Mouse (Mus musculus) heart, adult 2 months (tissue): ENCODE data around the gene Rest. TPM values are rescaled to one million over a fixed set of nuclear protein-coding genes. Genes with fewer than 3 reads are reported as not detected.
A peak's percentile ranks its signal among the peaks of the same experiment; 100 is the strongest.

Experiments
- DNase-seq, 2 experiments: peaks; one replicate each; pipeline ENCODE4 v3.0.0; 2021
- H3K27ac ChIP-seq: fragments of 200-600 bp; 2 replicates; pipeline ENCODE4 v1.8.1; 2022
- H3K27me3 ChIP-seq: fragments of 200-500 bp; 2 replicates; pipeline ENCODE4 v1.6.1; 2012; ENCODE audit warnings: mild to moderate bottlenecking, low read length, inconsistent platforms, mixed read lengths; ENCODE audit not compliant: control insufficient read depth, insufficient read depth
- H3K36me3 ChIP-seq: fragments of 200-500 bp; 2 replicates; pipeline ENCODE4 v1.6.1; 2012; ENCODE audit warnings: low read length, inconsistent platforms; ENCODE audit not compliant: control insufficient read depth, insufficient read depth
- H3K4me1 ChIP-seq: fragments of 200-500 bp; 2 replicates; pipeline ENCODE4 v1.6.1; 2011; ENCODE audit warnings: low read length; ENCODE audit not compliant: control insufficient read depth, insufficient read depth
- H3K4me3 ChIP-seq: fragments of 200-600 bp; 2 replicates; pipeline ENCODE4 v1.8.1; 2022
- H3K79me2 ChIP-seq: fragments of 200-500 bp; replicated peaks from 2 replicates; pipeline ENCODE4 v1.6.1; 2012; ENCODE audit warnings: mild to moderate bottlenecking, inconsistent platforms, low read length, moderate library complexity, mixed read lengths; ENCODE audit not compliant: control insufficient read depth, insufficient read depth
- H3K9ac ChIP-seq: fragments of 200-500 bp; 2 replicates; pipeline ENCODE4 v1.6.1; 2012; ENCODE audit warnings: low read depth, mild to moderate bottlenecking, control low read depth, inconsistent platforms, low read length, mixed read lengths
- CTCF ChIP-seq: fragments of 200-600 bp; IDR thresholded peaks from 2 replicates; pipeline ENCODE4 v1.8.1; 2022; ENCODE audit warnings: antibody characterized with exemption, mild to moderate bottlenecking, moderate library complexity
- EP300 ChIP-seq: fragments of 200-500 bp; IDR thresholded peaks from 2 replicates; pipeline ENCODE4 v1.6.1; 2011; ENCODE audit warnings: low read depth, low read length, control low read depth; ENCODE audit not compliant: insufficient read depth
- POLR2A ChIP-seq: fragments of 200-500 bp; IDR thresholded peaks from 2 replicates; pipeline ENCODE4 v1.6.1; 2011; ENCODE audit warnings: mild to moderate bottlenecking, low read depth, low read length, control low read depth; ENCODE audit not compliant: insufficient read depth
- WGBS: fragments of 180-500 bp; shearing (Covaris S2); methylation state at CpG from one replicate; pipeline ENCODE4 v1.1.7; 2018; 5-methylcytosine and 5-hydroxymethylcytosine counted together
- intact Hi-C: fragments of 180-260 bp; cut with DNase I; formaldehyde crosslinking; loops from one replicate; pipeline ENCODE4 v1.15.1; 2025
- polyA plus RNA-seq: library from polyadenylated mRNA; depleted of rRNA; stranded (reverse); fragments of >200 nt; gene quantifications from 2 replicates; pipeline ENCODE4 v1.2.3, GENCODE M21; 2012
- total RNA-seq, 2 experiments: library from RNA; stranded (reverse); gene quantifications; 2 replicates each; pipeline ENCODE4 v1.2.3; 2021

The Rest gene
- total and polyA plus RNA-seq, 3 experiments, result 3.7 to 13.2 (median 12.8) TPM

DNA sequence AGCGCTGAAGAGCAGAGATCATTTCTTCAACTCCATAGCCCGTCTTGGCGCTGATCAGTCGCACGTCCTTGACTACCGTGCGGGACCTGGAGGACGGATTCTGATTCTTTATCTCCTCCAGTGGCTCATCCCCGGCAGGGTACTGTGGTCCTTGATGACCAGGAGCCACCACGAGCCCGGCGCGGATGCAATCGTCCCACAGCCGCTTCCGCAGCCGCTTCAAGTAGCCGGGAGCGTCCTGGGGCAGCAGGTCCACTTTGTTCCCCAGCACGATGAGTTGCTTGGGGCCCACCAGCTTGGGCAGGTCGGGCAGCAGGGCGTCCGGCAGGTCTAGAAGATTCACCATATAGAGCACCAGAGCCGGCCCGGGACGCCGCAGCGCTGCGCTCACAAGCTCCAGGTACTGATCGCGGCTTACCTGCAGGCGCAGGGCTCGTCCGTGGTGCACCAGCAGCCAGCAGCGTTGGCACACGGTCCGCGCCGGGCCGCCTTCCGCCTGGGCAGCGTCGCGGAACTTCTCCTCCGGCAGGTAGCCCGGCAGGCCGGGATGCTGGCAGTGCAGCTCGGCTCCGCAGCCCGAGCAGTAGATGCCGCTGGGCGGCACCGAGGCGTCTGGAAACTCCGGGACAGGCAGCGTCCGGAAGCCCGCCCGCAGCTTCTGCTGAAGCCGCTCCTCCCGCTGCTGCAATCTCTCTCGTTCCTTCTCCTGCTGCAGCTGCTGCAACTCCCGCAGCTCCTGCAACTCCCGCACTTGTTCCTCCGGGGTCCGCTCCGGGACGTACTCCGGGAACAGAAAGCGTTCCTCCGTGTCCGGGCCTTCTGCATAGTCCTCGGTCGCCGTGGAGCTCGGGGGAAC lies 44.0 kb downstream of the Rest start:
- intact Hi-C loops, result no loop called here
- under 1% methylated on average over 75 of the region's 76 CpGs for WGBS

GRCm38 (mm10) chr5:77309924-77310772 lies 44.9 kb downstream of the Rest start, which contains the start of the genes Noa1 and Polr2b:
Noa1 (minus strand) TSS chr5:77310084.
Polr2b (plus strand) TSS chr5:77310147.
- Histone ChIP-seq H3K4me3 (peak within 1 kb of the TSS; percentile 77), H3K79me2 (peaks cover 1% of the 10 kb centered on the region; the same call in 1 of the 2 replicates), H3K4me1 (peaks cover 8% of the 10 kb centered on the region), H3K36me3 (peaks cover 5% of the 10 kb centered on the region), H3K27ac (peak within 1 kb of the TSS; percentile 86), H3K9ac (peak within 1 kb of the TSS; percentile 82), H3K27me3 (no peaks in the 10 kb centered on the region)
- WGBS, result under 1% methylated on average over 85 of the region's 85 CpGs
- TF ChIP-seq EP300 (no peak; the same call in 1 of the 2 replicates), POLR2A (peak; percentile 91)
- intact Hi-C loops, result no loop called here
- DNase-seq, result peak; percentile 99

More for the DNA sequence above, 44.0 kb downstream of the Rest start:
- peaks cover 5% of the 10 kb centered on the region for H3K36me3 ChIP-seq
- peaks cover 8% of the 10 kb centered on the region for H3K4me1 ChIP-seq
- no peak for DNase-seq
- peaks cover 1% of the 10 kb centered on the region; the same call in 1 of the 2 replicates for H3K79me2 ChIP-seq
- no peak for TF ChIP-seq POLR2A
- TF ChIP-seq EP300, result no peak
- no peak for TF ChIP-seq CTCF
- peak overlapping the region; percentile 86 for H3K27ac ChIP-seq
- H3K4me3 ChIP-seq, result peak overlapping the region; percentile 77
- peak overlapping the region; percentile 51 for H3K9ac ChIP-seq
- no peaks in the 10 kb centered on the region for H3K27me3 ChIP-seq

GRCm38 (mm10) chr5:77314206-77314605 lies 48.9 kb downstream of the Rest start:
- Histone ChIP-seq H3K79me2 (peaks cover 1% of the 10 kb centered on the region; the same call in 1 of the 2 replicates), H3K9ac (no peak overlapping the region), H3K4me3 (no peak overlapping the region), H3K4me1 (no peaks in the 10 kb centered on the region), H3K27me3 (no peaks in the 10 kb centered on the region), H3K36me3 (peaks cover 2% of the 10 kb centered on the region), H3K27ac (no peak overlapping the region)
- intact Hi-C loops, result no loop called here
- 99% methylated on average over 4 of the region's 4 CpGs for WGBS
- TF ChIP-seq EP300 (no peak), POLR2A (no peak), CTCF (no peak)
- DNase-seq, result no peak

GRCm38 (mm10) chr5:77314986-77315385 lies 49.7 kb downstream of the Rest start:
- intact Hi-C loops, result no loop called here
- 93% methylated on average over 6 of the region's 6 CpGs for WGBS

DNA sequence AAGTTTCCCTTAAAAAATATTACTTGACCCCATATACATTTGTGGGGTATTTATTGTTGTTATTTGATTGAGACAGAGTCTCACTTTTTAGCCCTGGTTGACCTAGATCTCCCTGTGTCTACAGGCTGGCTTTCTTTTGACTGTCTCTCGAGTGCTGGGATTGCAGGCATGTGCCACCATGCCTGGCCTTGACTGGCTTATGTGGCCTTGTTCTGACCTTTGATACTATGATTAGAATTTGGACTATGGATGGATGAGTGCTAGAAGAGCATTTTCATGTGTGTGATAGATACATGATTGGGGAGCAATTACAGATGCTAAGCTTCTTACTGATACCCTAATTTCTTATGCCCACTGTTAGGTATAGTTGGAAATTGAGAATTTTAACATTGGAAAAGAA lies 59.6 kb downstream of the Rest start:
- Histone ChIP-seq H3K36me3 (peaks cover 6% of the 10 kb centered on the region), H3K27me3 (no peaks in the 10 kb centered on the region), H3K27ac (no peak overlapping the region), H3K9ac (no peak overlapping the region), H3K79me2 (no peaks in the 10 kb centered on the region), H3K4me3 (no peak overlapping the region), H3K4me1 (no peaks in the 10 kb centered on the region)
- DNase-seq, result no peak
- intact Hi-C loops, result no loop called here
- 62% methylated on average over 1 of the region's 1 CpGs for WGBS
- no peak for TF ChIP-seq CTCF
- TF ChIP-seq POLR2A, result no peak
- no peak for TF ChIP-seq EP300

More at GRCm38 (mm10) chr5:77314986-77315385, 49.7 kb downstream of the Rest start:
- H3K27me3 ChIP-seq, result no peaks in the 10 kb centered on the region
- peaks cover 2% of the 10 kb centered on the region for H3K36me3 ChIP-seq
- no peaks in the 10 kb centered on the region for H3K4me1 ChIP-seq
- no peaks in the 10 kb centered on the region; the same call in 1 of the 2 replicates for H3K79me2 ChIP-seq
- H3K4me3 ChIP-seq, result no peak overlapping the region
- no peak for TF ChIP-seq CTCF
- no peak for TF ChIP-seq EP300
- no peak for TF ChIP-seq POLR2A
- no peak for DNase-seq
- H3K9ac ChIP-seq, result no peak overlapping the region
- H3K27ac ChIP-seq, result no peak overlapping the region
